Mouse (Mus musculus) intestine, embryonic 15.5 days (tissue): ENCODE data around the gene Acsbg1. TPM values are rescaled to one million over a fixed set of nuclear protein-coding genes. Genes with fewer than 3 reads are reported as not detected.

Experiments used
- ATAC-seq: fragments of 200-750 bp; cut with Nextera tagmentation; 2 replicates; pipeline ENCODE4 v1.8.0; 2017; ENCODE audit warnings: moderate TSS enrichment, moderate library complexity
- H3K27ac ChIP-seq: fragments of 300-500 bp; sonication (generic); 2 replicates; pipeline ENCODE4 v1.5.1; 2015; ENCODE audit warnings: mild to moderate bottlenecking, inconsistent platforms
- H3K27me3 ChIP-seq: fragments of 300-500 bp; sonication (generic); replicated peaks from 2 replicates; pipeline ENCODE4 v1.6.1; 2015; ENCODE audit warnings: inconsistent platforms
- H3K36me3 ChIP-seq: fragments of 300-500 bp; sonication (generic); 2 replicates; pipeline ENCODE4 v1.6.1; 2015; ENCODE audit warnings: inconsistent platforms
- H3K4me1 ChIP-seq: fragments of 300-500 bp; sonication (generic); replicated peaks from 2 replicates; pipeline ENCODE4 v1.6.1; 2015; ENCODE audit warnings: inconsistent platforms
- H3K4me2 ChIP-seq: fragments of 300-500 bp; sonication (generic); replicated peaks from 2 replicates; pipeline ENCODE4 v1.6.1; 2015; ENCODE audit warnings: mild to moderate bottlenecking, inconsistent platforms
- H3K4me3 ChIP-seq: fragments of 300-500 bp; sonication (generic); replicated peaks from 2 replicates; pipeline ENCODE4 v1.5.1; 2015; ENCODE audit warnings: inconsistent platforms
- H3K9ac ChIP-seq: fragments of 300-500 bp; sonication (generic); 2 replicates; pipeline ENCODE4 v1.6.1; 2015; ENCODE audit warnings: inconsistent platforms
- H3K9me3 ChIP-seq: fragments of 300-500 bp; sonication (generic); 2 replicates; pipeline ENCODE4 v1.6.1; 2016; ENCODE audit warnings: inconsistent platforms
- WGBS: fragments of 180-500 bp; shearing (Covaris S2); methylation state at CpG from one replicate; pipeline ENCODE4 v1.1.7; 2015; 5-methylcytosine and 5-hydroxymethylcytosine counted together
- polyA plus RNA-seq: library from polyadenylated mRNA; unstranded; fragments of >200 nt; fragmentation: Nextera tagmentation; extraction: Ambion mirVana; gene quantifications from 2 replicates; pipeline ENCODE4 v1.2.1, GENCODE M21; 2015

The Acsbg1 gene
- polyA plus RNA-seq, 1 experiment from 2014 or later = 0.16 TPM

GRCm38 (mm10) chr9:54559771-54560471 is 101.7 kb downstream of the Acsbg1 start, which contains the start of gene Cib2:
Gene Cib2, minus strand, starts transcription at chr9:54560218.
- Histone ChIP-seq H3K27ac (no peak within 1 kb of the TSS), H3K36me3 (no peaks in the 10 kb centered on the region), H3K27me3 (no peaks in the 10 kb centered on the region), H3K4me3 (peak within 1 kb of the TSS; percentile 63), H3K4me2 (peak within 1 kb of the TSS; percentile 95), H3K9ac (peak within 1 kb of the TSS; percentile 59), H3K9me3 (no peaks in the 10 kb centered on the region), H3K4me1 (peaks cover 3% of the 10 kb centered on the region; the same call in 1 of the 2 replicates)
- 2% methylated on average over 50 of the region's 54 CpGs for WGBS
- peak; percentile 98 for ATAC-seq

GRCm38 (mm10) chr9:54558731-54559130 is 102.9 kb downstream of the Acsbg1 start:
- peaks cover 3% of the 10 kb centered on the region; the same call in 1 of the 2 replicates for H3K4me1 ChIP-seq
- H3K4me3 ChIP-seq = no peak overlapping the region
- no peaks in the 10 kb centered on the region for H3K9me3 ChIP-seq
- 78% methylated on average over 8 of the region's 8 CpGs for WGBS
- ATAC-seq = no peak
- no peak overlapping the region for H3K4me2 ChIP-seq
- H3K27me3 ChIP-seq = no peaks in the 10 kb centered on the region
- no peaks in the 10 kb centered on the region for H3K36me3 ChIP-seq
- no peak overlapping the region for H3K9ac ChIP-seq
- no peak overlapping the region for H3K27ac ChIP-seq

DNA sequence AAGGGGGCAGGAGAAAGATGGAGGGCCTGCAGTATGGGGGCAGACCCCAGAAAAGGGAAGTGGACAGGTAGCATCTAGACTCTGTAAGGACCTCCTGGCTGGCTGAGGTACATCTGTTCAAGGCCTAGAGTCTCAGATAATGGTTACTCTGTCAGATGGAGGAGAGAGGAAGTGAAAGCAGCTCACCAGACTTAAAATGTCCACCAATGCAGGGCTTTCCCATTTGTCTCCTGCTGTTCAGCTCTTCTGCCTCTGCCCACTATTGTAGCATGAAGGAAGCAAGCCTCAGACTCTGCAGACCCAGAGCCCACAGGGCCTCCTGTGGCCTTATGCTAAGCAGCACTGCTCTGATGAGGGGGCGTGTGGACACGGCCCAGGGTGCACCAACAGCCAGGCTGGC is 106.6 kb downstream of the Acsbg1 start:
- no peak for ATAC-seq
- Histone ChIP-seq H3K36me3 (no peaks in the 10 kb centered on the region), H3K4me3 (no peak overlapping the region), H3K9me3 (no peaks in the 10 kb centered on the region), H3K9ac (no peak overlapping the region), H3K27me3 (no peaks in the 10 kb centered on the region), H3K4me1 (no peaks in the 10 kb centered on the region; the same call in 1 of the 2 replicates), H3K27ac (no peak overlapping the region), H3K4me2 (no peak overlapping the region)
- 78% methylated on average over 2 of the region's 2 CpGs for WGBS

Other genes starting within 250 kb of the Acsbg1 start
- 4.1 and 4.4 TPM in 2 replicates for gene Dmxl2, start 160.2 kb downstream of the Acsbg1 start, polyA plus RNA-seq
- not detected in 2 replicates for gene Sh2d7, start 122.9 kb downstream of the Acsbg1 start, polyA plus RNA-seq
- 9.4 and 9.9 TPM in 2 replicates for gene Cib2, start 101.7 kb downstream of the Acsbg1 start, polyA plus RNA-seq
- gene Idh3a, start 75.5 kb downstream of the Acsbg1 start, polyA plus RNA-seq = 194 and 206 TPM in 2 replicates
- gene Dnaja4, start 37.0 kb upstream of the Acsbg1 start, polyA plus RNA-seq = 4.1 and 4.3 TPM in 2 replicates
- 149 and 152 TPM in 2 replicates for gene Wdr61, start 72.6 kb upstream of the Acsbg1 start, polyA plus RNA-seq
- gene Crabp1, start 102.9 kb upstream of the Acsbg1 start, polyA plus RNA-seq = 16.5 and 16.7 TPM in 2 replicates
- 24.1 and 27.8 TPM in 2 replicates for gene Ireb2, start 201.9 kb upstream of the Acsbg1 start, polyA plus RNA-seq